Mouse (Mus musculus) right cerebral cortex, postnatal 10 days (tissue): ENCODE results near the gene Sumo2.
A peak's percentile ranks its signal among the peaks of the same experiment; 100 is the strongest.
"Not testable (repeated sequence)": the region's sequence is repeated elsewhere in the genome, so short reads cannot be mapped to it uniquely, and the experiment has no call there.

ENCODE experiments used
- DNase-seq, 2 experiments: peaks; one replicate each; pipeline ENCODE4 v3.0.0; 2021; ENCODE audit warnings: low spot score in 2 of 2

Sumo2 gene

DNA sequence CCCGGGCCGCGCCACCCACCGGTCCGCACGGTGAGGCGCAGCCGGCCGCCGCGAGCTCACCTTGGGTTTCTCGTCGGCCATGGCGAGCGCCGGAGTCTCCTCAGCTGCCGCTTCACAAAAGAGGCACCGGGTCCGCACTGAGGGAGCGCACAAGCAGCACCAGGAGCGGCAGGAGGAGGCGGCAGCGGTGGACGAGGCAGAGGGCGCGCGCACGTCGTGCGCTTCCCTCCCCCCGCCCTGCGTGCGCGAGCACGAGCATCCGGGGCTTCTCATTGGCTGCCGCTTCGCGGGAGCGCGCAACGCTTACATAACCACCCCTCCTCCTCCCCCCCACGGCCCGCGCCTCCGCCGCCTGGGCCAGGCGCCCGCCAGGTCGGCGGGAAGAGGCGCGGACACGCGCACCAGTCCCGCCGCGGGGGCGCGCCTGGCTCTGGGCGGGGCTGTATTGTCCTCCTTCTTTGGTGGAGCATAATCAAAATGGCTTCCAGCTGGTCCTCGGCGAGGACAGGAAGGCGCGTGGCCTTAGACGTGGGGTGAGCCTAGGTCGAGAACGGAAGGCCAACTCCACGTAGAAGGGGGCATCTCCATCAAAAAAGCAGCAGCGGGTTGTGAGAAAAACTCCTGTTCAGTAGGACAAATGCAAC is at the start of gene Sumo2:
Gene Sumo2 (minus strand): TSS at position 239 of the 644 bp plus-strand sequence.
- peak; percentile 97 to 98 for DNase-seq

DNA sequence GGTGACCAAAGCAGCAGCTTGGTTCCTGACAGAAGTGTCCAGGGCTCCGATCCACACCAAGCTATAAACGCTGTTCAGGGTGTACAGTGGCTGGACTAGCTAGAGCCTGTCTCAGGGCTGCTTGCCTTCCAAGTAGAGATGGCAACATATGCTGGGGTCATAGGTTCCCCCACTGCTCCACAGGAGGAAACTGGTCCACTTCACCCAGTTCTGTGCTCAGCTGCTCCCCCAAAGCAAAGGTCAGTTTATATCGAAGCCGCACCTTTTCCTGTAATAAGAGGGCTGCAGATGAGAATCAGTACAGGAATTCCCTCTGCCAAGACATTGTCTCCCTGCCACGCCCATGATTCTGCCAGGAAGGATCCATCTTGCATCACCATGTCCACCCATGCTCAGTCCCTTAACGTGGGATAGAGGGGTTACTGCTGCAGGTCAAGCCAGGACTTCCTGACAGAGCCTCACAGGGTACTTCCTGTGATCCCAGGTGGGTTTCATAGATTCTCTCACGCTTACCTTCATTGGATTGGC is 49.6 kb upstream of the Sumo2 start:
- peak in 1 of 2 experiments; percentile 26 for DNase-seq

DNA sequence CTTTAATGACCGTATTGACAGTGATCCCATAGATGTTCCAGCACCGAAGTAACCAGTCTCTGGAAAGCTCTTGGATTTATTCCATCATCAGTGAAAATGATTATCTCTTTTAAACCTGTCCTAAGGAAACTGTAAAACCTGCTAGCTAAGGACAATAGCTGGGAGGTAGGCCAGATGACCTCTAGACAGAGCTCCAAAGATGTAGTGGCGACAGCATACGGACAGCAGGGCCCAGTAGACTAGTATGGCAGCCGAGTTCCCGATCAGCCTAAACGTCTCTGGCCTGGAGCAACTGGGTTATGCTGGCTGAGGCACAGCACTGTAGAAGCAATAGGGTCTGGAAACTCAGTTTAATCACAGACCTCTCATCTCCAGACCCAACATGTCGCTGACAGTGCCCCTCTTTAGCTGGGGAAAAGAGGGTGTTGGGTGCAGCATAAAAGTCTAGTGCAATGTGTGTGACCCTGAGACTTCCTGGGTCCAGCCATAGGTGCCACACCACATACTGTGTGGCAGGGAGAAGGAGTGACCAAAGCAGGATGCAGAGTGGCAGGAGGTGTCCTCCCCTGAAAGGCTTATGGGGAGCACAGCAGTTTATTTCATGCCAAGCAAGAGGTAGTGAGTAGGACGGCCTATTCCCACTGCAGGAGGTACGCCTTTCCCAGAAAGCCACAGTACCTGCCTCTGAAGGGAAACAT is 48.4 kb upstream of the Sumo2 start:
- DNase-seq = no peak

DNA sequence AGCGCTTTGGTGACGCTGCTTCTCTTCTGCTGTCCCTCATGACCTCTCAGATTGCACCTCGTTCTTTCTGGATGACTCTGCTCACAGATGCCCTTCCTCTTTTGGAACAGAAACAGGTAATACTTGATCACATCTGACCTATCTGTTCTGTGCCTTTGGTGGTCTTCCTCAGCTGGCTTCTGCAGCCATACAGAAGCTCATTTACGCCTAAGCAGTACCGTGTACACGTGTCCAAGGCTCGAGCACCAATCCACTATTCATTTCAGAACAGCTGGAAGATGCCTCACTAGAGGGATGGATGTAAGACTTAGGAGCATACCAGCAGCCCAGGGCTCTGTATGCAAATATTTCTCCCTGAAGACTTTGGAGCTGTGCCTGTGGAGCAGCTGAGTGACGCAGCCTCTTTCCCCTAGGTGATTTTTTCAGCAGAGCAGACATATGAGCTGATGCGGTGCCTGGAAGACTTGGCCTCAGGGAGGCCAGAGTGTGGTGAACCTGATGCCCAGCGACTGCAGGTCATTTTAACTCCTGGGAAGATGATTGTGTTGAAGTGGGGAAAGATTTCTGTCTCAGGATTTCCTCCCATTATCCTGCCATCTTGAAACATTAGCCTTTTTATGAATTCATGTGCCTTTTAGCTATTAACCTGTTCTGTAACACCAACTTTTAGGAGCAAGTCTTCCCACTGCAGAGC is 47.0 kb upstream of the Sumo2 start:
- DNase-seq = peak in 1 of 2 experiments; percentile 27

DNA sequence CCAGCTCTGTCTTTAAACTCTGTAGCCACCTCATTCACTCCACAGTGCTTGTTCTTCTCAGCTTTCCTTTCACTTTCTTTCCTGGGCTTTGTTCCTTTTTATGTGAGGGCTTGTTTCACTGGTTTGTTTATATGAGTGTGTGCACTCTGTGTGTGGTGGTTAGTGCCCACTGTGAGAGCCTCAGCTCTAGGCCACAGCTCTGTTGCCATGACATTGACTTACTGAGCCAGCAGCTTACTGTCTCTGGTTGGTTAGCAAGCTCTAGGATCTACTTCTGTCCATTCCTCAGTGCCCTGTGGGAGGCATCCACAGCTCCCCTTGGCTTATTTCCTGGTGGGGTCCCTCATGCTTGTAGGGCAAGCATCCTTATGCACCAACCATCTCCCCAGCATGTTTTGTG is 43.0 kb upstream of the Sumo2 start:
- DNase-seq = no peak

DNA sequence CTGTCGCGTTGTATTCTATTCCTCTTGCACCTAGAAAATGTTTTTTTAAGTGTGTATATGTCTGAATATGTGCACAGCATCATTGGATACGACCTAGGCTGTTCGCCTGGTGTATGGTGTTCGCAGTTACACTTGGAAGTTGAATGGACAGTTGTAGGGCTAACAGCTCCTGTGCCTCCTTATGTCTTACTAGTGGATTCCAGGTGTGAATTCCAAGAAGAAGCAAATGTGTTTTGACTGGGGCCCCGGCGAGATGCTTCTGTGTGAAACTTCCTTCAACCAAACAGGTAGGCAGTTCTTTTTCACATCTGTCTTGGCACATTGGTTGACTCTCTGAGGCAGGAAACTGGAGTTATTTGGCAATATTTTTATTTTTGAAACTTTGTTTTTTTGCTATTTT is 28.9 kb upstream of the Sumo2 start:
- no peak for DNase-seq

DNA sequence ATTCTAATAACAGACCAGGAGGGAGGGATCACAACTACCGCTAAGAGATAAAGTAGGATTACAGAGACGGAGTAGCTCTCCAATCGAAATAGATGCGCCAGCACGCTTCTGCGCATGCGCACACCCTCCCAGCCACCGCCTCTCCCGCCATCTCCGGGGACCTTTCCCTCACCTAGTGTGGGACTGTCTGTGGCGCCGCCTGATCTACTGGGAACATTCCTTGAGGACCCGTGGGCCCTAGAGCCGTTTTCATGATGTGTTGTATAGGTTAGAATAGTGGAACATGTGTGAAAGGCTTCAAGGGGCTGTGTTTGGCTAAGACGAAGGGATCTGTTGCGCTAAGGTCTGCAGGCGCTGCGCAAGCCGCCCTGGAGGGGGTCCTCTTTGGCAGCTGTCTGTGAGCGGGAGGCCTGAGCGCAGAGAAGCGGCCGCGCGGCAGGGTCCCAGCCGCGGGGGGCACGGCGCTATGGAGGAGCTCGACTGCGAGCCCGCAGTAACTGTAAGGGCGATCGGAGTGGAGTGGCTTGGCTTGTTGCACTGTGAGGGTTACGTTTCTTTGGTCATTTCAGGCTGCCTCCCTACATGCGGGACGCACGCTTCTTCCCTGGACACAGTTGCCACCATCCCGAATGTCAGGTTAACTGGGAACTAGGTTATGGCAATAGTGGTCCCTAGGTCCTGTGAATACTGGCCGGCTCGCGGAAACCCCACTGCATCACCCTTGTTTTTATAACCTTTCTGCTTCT is 28.2 kb upstream of the Sumo2 start, which contains the start of gene Nup85:
Gene Nup85 (plus strand): TSS at position 371 of the 746 bp plus-strand sequence.
- DNase-seq = peak; percentile 97 to 98

DNA sequence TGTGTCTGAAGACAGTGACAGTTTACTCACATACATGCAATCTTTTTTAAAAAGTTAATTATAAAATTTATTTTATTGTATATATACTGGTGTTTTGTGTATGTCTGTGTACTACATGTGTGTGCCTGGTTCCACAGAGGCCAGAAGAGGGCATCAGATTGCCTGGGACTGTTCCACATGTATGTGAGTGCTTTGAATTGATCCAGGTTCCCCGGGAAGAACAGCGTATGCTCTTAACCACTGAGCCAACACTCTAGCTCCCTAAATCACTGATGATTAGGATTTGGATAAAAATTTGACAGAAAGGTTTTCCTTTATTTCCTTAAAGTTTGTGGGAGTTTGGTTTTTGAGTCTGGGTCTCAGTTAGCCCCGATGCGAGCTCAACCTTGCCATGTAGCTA is 27.3 kb upstream of the Sumo2 start:
- DNase-seq = no peak

DNA sequence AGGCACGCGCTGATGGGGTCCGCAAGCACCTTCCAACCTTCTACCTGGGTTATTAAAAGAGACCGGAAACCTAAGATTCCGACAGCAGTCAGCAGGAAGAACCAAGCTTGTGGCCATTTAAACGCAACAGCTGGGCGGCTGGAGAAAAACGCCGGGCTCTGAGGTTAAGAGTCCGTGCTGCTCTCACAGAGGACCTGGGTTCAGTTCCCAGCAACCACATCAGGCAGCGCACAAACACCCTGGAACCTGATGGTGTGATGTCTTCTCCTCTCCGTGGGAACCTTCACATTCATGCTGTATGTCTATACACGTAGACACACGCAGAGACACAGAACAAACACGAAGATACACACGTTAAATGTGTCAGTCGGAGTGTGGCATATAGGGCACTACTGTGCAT is 19.6 kb upstream of the Sumo2 start:
- DNase-seq = no peak

DNA sequence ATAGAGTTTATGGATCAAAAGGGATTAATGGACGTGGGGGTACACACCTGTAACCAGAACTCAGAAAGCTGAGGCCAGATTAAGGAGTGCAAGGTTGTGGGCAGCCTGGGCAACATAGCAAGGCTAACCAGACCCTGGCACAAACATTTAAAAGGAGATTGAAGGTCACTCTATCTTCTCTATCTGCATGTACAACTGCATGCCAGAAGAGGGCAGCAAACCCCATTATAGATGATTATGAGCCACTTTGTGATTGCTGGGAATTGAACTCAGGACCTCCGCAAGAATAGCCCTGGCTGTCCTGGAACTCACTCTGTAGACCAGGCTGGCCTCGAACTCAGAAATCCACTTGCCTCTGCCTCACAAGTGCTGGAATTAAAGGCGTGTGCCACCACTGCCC is 16.7 kb upstream of the Sumo2 start:
- no peak for DNase-seq

DNA sequence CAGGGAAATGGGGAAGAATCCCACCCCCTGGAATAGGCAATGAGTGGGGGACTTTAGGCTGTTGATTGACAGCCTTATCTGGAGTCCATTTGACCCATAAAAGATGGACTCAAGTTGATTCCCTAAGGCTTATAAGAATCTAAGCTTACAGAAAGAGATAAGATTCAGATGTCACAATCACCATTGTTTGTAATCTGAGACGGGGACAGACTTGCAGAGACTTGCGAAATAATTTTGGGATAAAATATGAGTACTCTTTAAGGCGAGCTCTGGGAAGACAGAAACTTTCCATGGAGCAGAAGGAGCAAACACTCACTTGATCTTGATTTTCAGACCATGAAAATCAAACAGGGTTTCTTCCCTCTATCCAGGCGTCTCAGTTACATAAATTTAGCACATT is 7.5 kb upstream of the Sumo2 start:
- no peak for DNase-seq

DNA sequence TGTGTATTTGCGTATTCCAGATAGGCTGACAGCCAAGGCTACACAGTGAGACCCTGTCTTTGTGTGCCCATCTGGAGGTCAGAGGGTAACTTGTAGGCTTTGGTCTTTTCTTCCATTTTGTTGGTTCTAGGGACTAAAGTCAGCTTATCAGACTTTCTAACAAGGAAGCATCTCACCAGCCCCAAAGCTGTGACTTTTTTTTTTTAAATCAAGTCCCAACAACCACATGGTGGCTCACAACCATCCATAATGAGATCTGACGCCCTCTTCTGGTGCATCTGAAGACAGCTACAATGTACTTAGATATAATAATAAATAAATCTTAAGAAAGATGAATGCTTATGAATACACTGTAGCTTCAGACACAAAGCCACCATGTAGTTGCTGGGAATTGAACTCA is 2.0 kb upstream of the Sumo2 start:
- no peak for DNase-seq

DNA sequence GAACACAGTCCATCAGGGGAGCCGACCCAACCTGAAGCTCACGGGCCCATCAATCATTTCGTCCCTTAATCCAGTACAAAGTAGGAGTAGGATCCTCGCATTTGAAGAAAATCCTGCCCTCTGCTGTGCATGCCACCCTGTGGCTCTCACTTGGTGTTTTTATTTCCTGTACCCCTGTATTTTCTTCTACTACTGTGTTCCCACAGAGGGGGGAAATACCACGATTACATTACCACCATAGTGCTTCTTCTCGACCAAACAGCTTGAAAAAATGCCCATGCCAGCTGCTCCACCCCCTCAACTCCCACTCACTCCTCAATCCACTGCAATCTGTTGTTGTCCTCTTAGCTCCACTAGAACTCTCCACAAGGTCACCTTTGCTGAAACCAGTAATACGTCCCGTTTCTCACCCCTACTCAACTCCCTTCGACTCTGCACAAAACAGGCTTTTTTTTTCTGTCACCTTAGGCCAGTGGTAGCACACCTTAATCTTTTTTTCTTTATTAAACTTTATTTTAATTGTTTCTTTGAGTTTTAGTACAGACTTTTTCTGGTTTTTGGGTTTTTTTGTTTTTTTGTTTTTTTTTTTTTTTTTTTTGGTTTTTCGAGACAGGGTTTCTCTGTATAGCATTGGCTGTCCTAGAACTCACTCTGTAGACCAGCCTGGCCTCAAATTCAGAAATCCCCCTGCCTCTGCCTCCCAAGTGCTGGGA is 936 bp upstream of the Sumo2 start:
- peak; percentile 52 to 71 for DNase-seq

DNA sequence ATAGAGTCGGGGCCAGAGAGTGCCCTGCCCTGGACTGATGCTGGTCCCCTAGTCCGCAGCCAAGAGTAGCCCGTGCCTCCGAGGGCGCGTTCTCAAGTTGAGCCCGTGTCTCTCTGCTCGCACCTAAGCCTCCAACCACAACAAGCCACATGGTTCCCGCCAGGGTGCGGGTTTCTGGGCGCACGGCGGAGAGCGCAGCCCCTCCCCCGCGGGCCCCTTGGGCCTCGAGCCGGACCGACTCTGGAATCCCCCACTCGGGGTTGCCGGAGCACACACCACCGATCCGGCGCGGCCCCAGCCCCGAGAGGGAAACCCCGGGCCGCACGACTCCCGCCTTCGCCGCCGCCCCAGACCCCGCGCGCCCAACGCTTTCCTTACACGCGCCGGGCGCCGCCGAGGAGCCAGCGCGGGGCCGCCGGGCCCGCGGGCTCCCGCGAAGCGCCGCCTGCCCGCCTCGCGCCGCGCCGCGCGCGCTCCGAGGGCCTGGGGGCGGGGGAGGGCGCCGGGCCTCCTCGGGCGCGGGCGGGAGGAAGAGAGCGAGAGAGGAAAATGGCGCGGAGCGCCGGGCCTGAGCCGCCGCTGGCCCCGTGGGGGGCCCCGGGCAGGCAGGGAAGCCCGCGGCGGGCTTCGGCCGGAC is 557 bp downstream of the Sumo2 start:
- peak; percentile 75 to 76 for DNase-seq

DNA sequence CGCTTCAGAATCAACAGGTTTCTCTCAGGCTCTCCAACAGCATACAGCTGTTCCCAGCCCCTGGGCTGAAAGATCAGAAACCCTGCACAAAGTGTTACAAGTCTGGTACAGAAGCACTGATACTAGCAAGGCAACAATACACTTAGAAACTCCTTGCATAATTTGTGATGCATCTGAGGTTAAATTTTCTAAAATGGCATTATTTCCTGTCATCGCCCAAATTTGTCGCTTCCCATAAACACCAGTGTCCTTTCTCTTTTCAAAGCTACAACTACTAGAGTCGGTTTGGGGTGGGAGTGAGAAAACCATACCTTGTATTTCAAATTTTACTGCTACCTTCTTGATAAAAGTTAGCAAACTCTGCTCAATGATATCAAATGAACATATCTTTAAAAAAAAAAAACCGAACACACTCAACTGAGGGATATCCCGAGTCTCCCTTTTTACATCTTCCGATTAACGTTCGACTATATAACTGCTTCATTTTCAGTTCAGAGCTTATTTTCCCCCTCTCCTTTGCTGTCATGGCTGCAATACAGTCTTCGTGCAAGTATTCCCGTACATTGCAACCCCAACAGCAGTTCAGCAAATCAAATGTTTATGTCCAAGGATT is 1.2 kb downstream of the Sumo2 start:
- no peak for DNase-seq

DNA sequence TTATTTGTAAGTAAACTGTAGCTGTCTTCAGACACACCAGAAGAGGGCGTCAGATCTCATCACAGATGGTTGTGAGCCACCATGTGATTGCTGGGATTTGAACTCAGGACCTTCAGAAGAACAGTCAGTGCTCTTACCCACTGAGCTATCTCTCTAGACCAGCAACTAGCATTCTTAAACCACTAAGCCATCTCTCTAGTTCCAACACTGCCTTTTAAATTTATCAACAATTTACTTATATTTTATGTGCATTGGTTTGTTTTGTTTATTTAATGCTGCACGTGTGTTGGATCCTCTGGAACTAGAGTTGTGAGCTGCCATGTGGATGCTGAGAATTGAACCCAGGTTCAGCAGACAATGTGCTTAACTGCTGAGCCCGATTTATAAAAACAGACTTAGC is 9.6 kb downstream of the Sumo2 start:
- DNase-seq = not testable (repeated sequence)

DNA sequence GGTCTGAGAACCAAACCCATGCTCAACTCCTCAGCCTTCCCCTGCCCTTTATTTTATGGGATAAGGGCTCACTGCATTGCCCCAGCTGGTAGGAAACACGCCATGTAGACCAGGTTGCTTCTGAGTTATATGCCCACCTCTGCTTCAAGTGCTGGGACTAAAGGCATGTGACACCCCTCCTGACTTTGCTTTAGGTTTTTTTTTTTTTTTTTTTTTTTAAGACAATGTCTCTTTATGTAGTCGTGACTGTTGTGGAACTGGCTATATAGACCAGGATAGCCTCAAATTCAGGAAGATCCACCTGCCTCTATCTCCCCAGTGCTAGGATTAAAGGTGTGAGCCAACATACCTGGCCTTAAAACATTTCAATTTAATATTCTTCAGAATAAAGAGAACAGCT is 13.4 kb downstream of the Sumo2 start:
- no peak for DNase-seq

DNA sequence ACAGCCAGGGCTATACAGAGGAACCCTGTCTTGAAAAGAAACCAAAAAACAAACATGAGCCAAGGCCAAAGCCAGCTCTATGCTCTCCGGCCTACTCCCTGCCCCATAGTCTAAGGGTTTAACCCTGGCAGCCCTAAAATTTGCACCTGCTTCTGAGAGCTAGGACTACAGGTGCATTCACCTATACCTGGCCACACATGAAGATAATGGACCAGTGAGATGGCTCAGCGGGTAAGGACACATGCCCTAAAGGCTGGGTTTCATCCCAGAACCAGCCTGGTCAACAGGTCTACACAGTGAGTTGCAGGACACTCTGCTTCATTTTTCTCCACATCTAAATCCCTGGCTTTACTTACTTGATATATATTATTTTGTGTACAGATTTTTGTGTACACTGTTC is 13.8 kb downstream of the Sumo2 start:
- DNase-seq = no peak

DNA sequence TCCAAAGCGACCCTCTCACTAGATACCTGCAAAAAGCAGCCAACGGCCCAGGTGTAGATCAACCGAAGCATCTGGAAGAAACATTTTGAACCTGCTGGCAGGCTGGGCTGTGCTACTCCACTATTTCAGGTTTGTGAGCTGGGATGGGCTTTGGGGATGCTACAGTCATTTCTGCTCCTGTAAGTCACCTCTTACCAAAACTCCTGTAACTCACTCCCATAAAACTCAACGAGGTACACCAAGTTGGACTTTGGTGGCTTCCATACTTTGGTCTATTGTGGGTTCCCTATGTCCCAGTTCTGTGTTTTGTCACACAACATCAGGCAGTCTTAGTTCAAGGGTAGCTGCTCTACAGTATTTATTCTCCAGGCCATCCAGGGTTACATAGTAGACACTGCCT is 15.0 kb downstream of the Sumo2 start:
- no peak for DNase-seq

DNA sequence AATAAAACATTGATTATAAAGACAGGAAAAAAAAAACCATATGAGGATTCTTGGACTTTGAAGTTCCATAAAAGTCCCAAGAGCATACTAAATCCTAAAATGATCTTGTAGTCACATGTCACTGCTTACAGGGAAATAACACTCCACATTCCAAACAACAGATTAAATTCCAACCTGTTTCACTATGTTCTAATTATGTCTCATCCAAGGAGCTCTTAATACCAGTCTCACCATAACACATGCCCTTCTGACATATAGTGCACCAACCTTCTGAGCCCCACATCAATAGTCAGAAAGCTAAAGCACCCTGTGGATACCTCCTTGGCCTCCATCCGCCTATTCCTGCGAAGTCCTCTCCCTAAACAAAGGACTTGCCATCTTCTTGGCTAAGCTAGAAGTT is 15.9 kb downstream of the Sumo2 start:
- no peak for DNase-seq
